Mouse (Mus musculus): ENCODE measurements around the gene Ifna11.

GRCm38 (mm10) chr4:88863309-88863708 lies 43.5 kb downstream of the Ifna11 start:
- no peak for TF ChIP-seq CTCF (conservative IDR thresholded peaks at IDR 0.05; ENCODE audit: low read length)
- no peak for TF ChIP-seq POU5F1 (IDR thresholded peaks at IDR 0.05; ENCODE audit: borderline replicate concordance, low read length)
